10 mouse cellular contexts compared by ENCODE assay signal in genomic region chrX:136895757-136896156, GRCm38 (mm10). TPM values are rescaled to one million over a fixed set of nuclear protein-coding genes. Genes with fewer than 3 reads are reported as not detected.
A peak's percentile ranks its signal among the peaks of the same experiment; 100 is the strongest.
DNase-seq lines count a peak whose midpoint lies in the region; ATAC-seq and TF ChIP-seq lines count a peak whose summit lies in the region.
"Had no signal": no experiment of that assay in that cellular context is flagged by ENCODE, and none has a peak within 500 bp of the region (broad histone marks: within the 10 kb centered on the region; RNA-seq: fewer than 3 reads in every experiment).

No protein-coding gene starts in this region.

- no peaks in the 10 kb centered on the region for H3K9me3 ChIP-seq in limb, embryonic 14.5 days (ENCODE audit: control insufficient read depth, low read length)
- no peaks in the 10 kb centered on the region for H3K9me3 ChIP-seq in limb, embryonic 10.5 days (replicated peaks)

- H3K27me3 ChIP-seq in cerebellum, adult 2 months (ENCODE audit: control insufficient read depth, insufficient read depth, low read length): no peaks in the 10 kb centered on the region
- no peaks in the 10 kb centered on the region for H3K27me3 ChIP-seq in limb, embryonic 14.5 days (ENCODE audit: control insufficient read depth, insufficient read depth, low read length)
- 0 out of 2 replicates have a peak, but pooled peaks cover 4% of the 10 kb centered on the region for H3K27me3 ChIP-seq in limb, embryonic 10.5 days (ENCODE audit: low read depth, poor library complexity, severe bottlenecking)

- H3K4me2 ChIP-seq in limb, embryonic 14.5 days (replicated peaks; ENCODE audit: low read depth, low read length, severe bottlenecking): no peak overlapping the region

- H3K9ac ChIP-seq in limb, embryonic 14.5 days (ENCODE audit: low read depth, low read length, severe bottlenecking): no peak overlapping the region

- H3K4me3 ChIP-seq in cerebellum, adult 2 months (replicated peaks; ENCODE audit: insufficient read depth, low read depth, low read length): no peak overlapping the region
- no peak overlapping the region for H3K4me3 ChIP-seq in limb, embryonic 14.5 days (replicated peaks; ENCODE audit: low read length)
- H3K4me3 ChIP-seq in limb, embryonic 10.5 days: no peak overlapping the region

- no peak for ATAC-seq in limb, embryonic 14.5 days (ENCODE audit: low FRiP score, low read depth)

- TF ChIP-seq POLR2A in cerebellum, adult 2 months (IDR thresholded peaks at IDR 0.05; ENCODE audit: borderline replicate concordance, insufficient read depth, low read length): no peak
- TF ChIP-seq POLR2A in limb, embryonic 14.5 days (IDR thresholded peaks at IDR 0.05; ENCODE audit: borderline replicate concordance, extremely low read depth, insufficient read depth, insufficient read length): no peak

- peak in 1 of 2 experiments; percentile 1 for DNase-seq in cerebellum, adult 2 months
- no peak for DNase-seq in cerebellum, postnatal 4 days (ENCODE audit: low spot score in 2 of 2)
- DNase-seq in limb, embryonic 14.5 days (ENCODE audit: low spot score): peak; percentile 49
- no peak for DNase-seq in limb, embryonic 10.5 days (ENCODE audit: low spot score)
- peak; percentile 46 for DNase-seq in adipocyte (ENCODE audit: low spot score)
- peak; percentile 6 to 10 for DNase-seq in layer of hippocampus, postnatal 10 days (ENCODE audit: low spot score in 2 of 2)
- no peak for DNase-seq in ovary, postnatal 10 days (ENCODE audit: low spot score)
- DNase-seq in gastrocnemius, postnatal 4 days (ENCODE audit: low spot score in 2 of 2): no peak

- H3K27ac ChIP-seq in cerebellum, adult 2 months (ENCODE audit: insufficient read depth, low read length): no peak overlapping the region
- H3K27ac ChIP-seq in limb, embryonic 14.5 days (replicated peaks; ENCODE audit: low read depth, low read length): no peak overlapping the region
- H3K27ac ChIP-seq in limb, embryonic 10.5 days: no peak overlapping the region

- no peaks in the 10 kb centered on the region for H3K4me1 ChIP-seq in cerebellum, adult 2 months (ENCODE audit: control insufficient read depth, insufficient read depth, low read length)
- no peaks in the 10 kb centered on the region for H3K4me1 ChIP-seq in limb, embryonic 14.5 days (ENCODE audit: control insufficient read depth, insufficient read depth, low read length)
- H3K4me1 ChIP-seq in limb, embryonic 10.5 days: no peaks in the 10 kb centered on the region

- 63% methylated on average over 2 of the region's 2 CpGs for WGBS in cerebellum, adult 2 months
- 51% methylated on average over 2 of the region's 2 CpGs for WGBS in limb, embryonic 14.5 days
- WGBS in limb, embryonic 10.5 days: 61% methylated on average over 2 of the region's 2 CpGs

- peak; percentile 23; the same call in 1 of the 2 replicates for TF ChIP-seq CTCF in cerebellum, adult 2 months (IDR thresholded peaks at IDR 0.05; ENCODE audit: borderline replicate concordance, insufficient read depth, low read depth, low read length)

- no peaks in the 10 kb centered on the region for H3K36me3 ChIP-seq in limb, embryonic 14.5 days (ENCODE audit: control insufficient read depth, insufficient read depth, low read length)
- no peaks in the 10 kb centered on the region for H3K36me3 ChIP-seq in limb, embryonic 10.5 days

RNA-seq across cellular contexts. Expression of gene Rab9b, which starts 27.2 kb away (rescaled TPM):
- polyA plus RNA-seq in cerebellum, adult 2 months (2012; rRNA removed): 12.2 and 12.9 TPM in 2 replicates
- polyA plus RNA-seq in limb, embryonic 14.5 days (2012; rRNA removed): 0.09 and 0.16 TPM in 2 replicates
- polyA plus RNA-seq in limb, embryonic 14.5 days (2014; fragmentation: Nextera tagmentation; extraction: Ambion mirVana): 0.23 and 0.44 TPM in 2 replicates
- polyA plus RNA-seq in limb, embryonic 10.5 days (2016; fragmentation: Nextera tagmentation; extraction: Ambion mirVana): 0.09 and 0.14 TPM in 2 replicates
- total RNA-seq in layer of hippocampus, postnatal 10 days (2021): 10 to 100 TPM; 22.7 to 33.9 TPM
- under 1 TPM; 0.21 to 0.54 TPM for total RNA-seq in gastrocnemius, postnatal 4 days (2021)
- polyA plus RNA-seq: liver, embryonic 16.5 days had no signal

RNA-seq across cellular contexts. Expression of gene H2bfm, which starts 31.4 kb away (rescaled TPM):
- not detected in 2 replicates for polyA plus RNA-seq in cerebellum, adult 2 months (2012; rRNA removed)
- not detected in 2 replicates for polyA plus RNA-seq in limb, embryonic 14.5 days (2012; rRNA removed)
- polyA plus RNA-seq in limb, embryonic 14.5 days (2014; fragmentation: Nextera tagmentation; extraction: Ambion mirVana): not detected in 2 replicates
- polyA plus RNA-seq in limb, embryonic 10.5 days (2016; fragmentation: Nextera tagmentation; extraction: Ambion mirVana): not detected in 2 replicates
- total RNA-seq in layer of hippocampus, postnatal 10 days (2021): not detected
- not detected for total RNA-seq in gastrocnemius, postnatal 4 days (2021)
- polyA plus RNA-seq: gonadal fat pad, adult 2 months; liver, embryonic 16.5 days had no signal

Comparison
In these comparisons a context has a peak if more than half of its experiments do, and no peak if none do; other contexts are left out.
1. DNase-seq: peak in limb, embryonic 14.5 days (single experiment), adipocyte (single experiment) and layer of hippocampus, postnatal 10 days (2 of 2); none in cerebellum, postnatal 4 days (0 of 2), limb, embryonic 10.5 days (single experiment), ovary, postnatal 10 days (single experiment) and gastrocnemius, postnatal 4 days (0 of 2).